Mouse (Mus musculus) stomach, embryonic 14.5 days (tissue): ENCODE measurements around the gene Gpx4. TPM values are rescaled to one million over a fixed set of nuclear protein-coding genes. Genes with fewer than 3 reads are reported as not detected.

Experiments used
- ATAC-seq: fragments of 200-750 bp; cut with Nextera tagmentation; 2 replicates; pipeline ENCODE4 v1.8.0; 2017; ENCODE audit warnings: low read depth, moderate TSS enrichment; ENCODE audit not compliant: insufficient number of reproducible peaks, insufficient read depth, low FRiP score
- H3K27ac ChIP-seq: fragments of 300-500 bp; sonication (generic); 2 replicates; pipeline ENCODE4 v1.5.1; 2014; ENCODE audit warnings: mild to moderate bottlenecking, low read length, moderate library complexity, mixed read lengths
- H3K27me3 ChIP-seq: fragments of 300-500 bp; sonication (generic); 2 replicates; pipeline ENCODE4 v1.6.1; 2014; ENCODE audit warnings: low read length, control low read depth, mixed read lengths; ENCODE audit not compliant: control insufficient read depth, insufficient read depth
- H3K36me3 ChIP-seq: fragments of 300-500 bp; sonication (generic); 2 replicates; pipeline ENCODE4 v1.6.1; 2014; ENCODE audit warnings: mild to moderate bottlenecking, control low read depth, low read length, moderate library complexity, mixed read lengths; ENCODE audit not compliant: control insufficient read depth, insufficient read depth
- H3K4me1 ChIP-seq: fragments of 300-500 bp; sonication (generic); 2 replicates; pipeline ENCODE4 v1.6.1; 2014; ENCODE audit warnings: low read length, control low read depth, mixed read lengths; ENCODE audit not compliant: control insufficient read depth, insufficient read depth
- H3K4me2 ChIP-seq: fragments of 300-500 bp; sonication (generic); replicated peaks from 2 replicates; pipeline ENCODE4 v1.6.1; 2014; ENCODE audit warnings: low read depth, low read length, control low read depth
- H3K4me3 ChIP-seq: fragments of 300-500 bp; sonication (generic); 2 replicates; pipeline ENCODE4 v1.5.1; 2014; ENCODE audit warnings: low read depth, low read length, control low read depth
- H3K9ac ChIP-seq: fragments of 300-500 bp; sonication (generic); replicated peaks from 2 replicates; pipeline ENCODE4 v1.6.1; 2014; ENCODE audit warnings: low read depth, mild to moderate bottlenecking, control low read depth, low read length, moderate library complexity, mixed read lengths
- H3K9me3 ChIP-seq: fragments of 300-500 bp; sonication (generic); 2 replicates; pipeline ENCODE4 v1.6.1; 2016; ENCODE audit warnings: low read depth, low read length, control low read depth; ENCODE audit not compliant: control insufficient read depth
- WGBS: fragments of 180-500 bp; shearing (Covaris S2); extraction: QIAGEN DNeasy Blood & Tissue Kit; methylation state at CpG from one replicate; pipeline ENCODE4 v1.1.7; 2014; 5-methylcytosine and 5-hydroxymethylcytosine counted together
- polyA plus RNA-seq: library from polyadenylated mRNA; unstranded; fragments of >200 nt; fragmentation: Nextera tagmentation; extraction: Ambion mirVana; gene quantifications from 2 replicates; pipeline ENCODE4 v1.2.1, GENCODE M21; 2014

The Gpx4 gene
- polyA plus RNA-seq, 1 experiment from 2014 or later: 466 TPM

GRCm38 (mm10) chr10:80014484-80015290 is 32.3 kb upstream of the Gpx4 start:
- WGBS: 20% methylated on average over 28 of the region's 28 CpGs

GRCm38 (mm10) chr10:80015583-80015982 is 31.4 kb upstream of the Gpx4 start:
- ATAC-seq: no peak
- no peak overlapping the region for H3K4me2 ChIP-seq
- no peak overlapping the region for H3K27ac ChIP-seq
- H3K9ac ChIP-seq: no peak overlapping the region
- H3K27me3 ChIP-seq: peaks cover 21% of the 10 kb centered on the region
- H3K4me3 ChIP-seq: no peak overlapping the region
- H3K9me3 ChIP-seq: peaks cover 6% of the 10 kb centered on the region
- WGBS: 68% methylated on average over 10 of the region's 10 CpGs
- H3K4me1 ChIP-seq: peaks cover 19% of the 10 kb centered on the region
- no peaks in the 10 kb centered on the region for H3K36me3 ChIP-seq

More at GRCm38 (mm10) chr10:80014484-80015290, 32.3 kb upstream of the Gpx4 start:
- ATAC-seq: no peak
- Histone ChIP-seq H3K36me3 (no peaks in the 10 kb centered on the region), H3K4me3 (no peak overlapping the region), H3K9me3 (peaks cover 10% of the 10 kb centered on the region), H3K4me2 (no peak overlapping the region), H3K9ac (no peak overlapping the region), H3K27ac (no peak overlapping the region), H3K4me1 (peaks cover 12% of the 10 kb centered on the region), H3K27me3 (peaks cover 21% of the 10 kb centered on the region)

GRCm38 (mm10) chr10:80016511-80016910 is 30.5 kb upstream of the Gpx4 start, which contains the start of gene Arhgap45:
Arhgap45 (plus strand) TSS chr10:80016653.
- Histone ChIP-seq H3K36me3 (no peaks in the 10 kb centered on the region), H3K27me3 (peaks cover 21% of the 10 kb centered on the region), H3K27ac (no peak within 1 kb of the TSS), H3K4me3 (no peak within 1 kb of the TSS), H3K9ac (no peak within 1 kb of the TSS), H3K4me1 (peaks cover 22% of the 10 kb centered on the region), H3K4me2 (no peak within 1 kb of the TSS), H3K9me3 (no peaks in the 10 kb centered on the region)
- no peak for ATAC-seq
- 74% methylated on average over 11 of the region's 11 CpGs for WGBS

GRCm38 (mm10) chr10:80016931-80017330 is 30.0 kb upstream of the Gpx4 start:
- 85% methylated on average over 10 of the region's 10 CpGs for WGBS
- no peaks in the 10 kb centered on the region for H3K9me3 ChIP-seq
- no peak overlapping the region for H3K4me3 ChIP-seq
- no peak overlapping the region for H3K9ac ChIP-seq
- H3K4me1 ChIP-seq: peaks cover 22% of the 10 kb centered on the region
- H3K27me3 ChIP-seq: peaks cover 21% of the 10 kb centered on the region
- no peak overlapping the region for H3K4me2 ChIP-seq
- H3K27ac ChIP-seq: no peak overlapping the region
- no peaks in the 10 kb centered on the region for H3K36me3 ChIP-seq
- no peak for ATAC-seq

GRCm38 (mm10) chr10:80017361-80017760 is 29.6 kb upstream of the Gpx4 start:
- H3K9ac ChIP-seq: no peak overlapping the region
- ATAC-seq: no peak
- H3K4me2 ChIP-seq: no peak overlapping the region
- H3K4me1 ChIP-seq: peaks cover 22% of the 10 kb centered on the region
- H3K27me3 ChIP-seq: peaks cover 21% of the 10 kb centered on the region
- H3K36me3 ChIP-seq: no peaks in the 10 kb centered on the region
- no peak overlapping the region for H3K4me3 ChIP-seq
- no peak overlapping the region for H3K27ac ChIP-seq
- 59% methylated on average over 3 of the region's 3 CpGs for WGBS
- H3K9me3 ChIP-seq: no peaks in the 10 kb centered on the region

GRCm38 (mm10) chr10:80017771-80018170 is 29.2 kb upstream of the Gpx4 start:
- H3K36me3 ChIP-seq: no peaks in the 10 kb centered on the region
- WGBS: 81% methylated on average over 14 of the region's 14 CpGs

GRCm38 (mm10) chr10:80018739-80019297 is 28.1 kb upstream of the Gpx4 start:
- Histone ChIP-seq H3K9ac (no peak overlapping the region), H3K4me1 (peaks cover 22% of the 10 kb centered on the region), H3K27me3 (peaks cover 14% of the 10 kb centered on the region), H3K9me3 (no peaks in the 10 kb centered on the region), H3K4me2 (peak overlapping the region; percentile 46), H3K27ac (peak overlapping the region; percentile 55; the same call in 1 of the 2 replicates), H3K4me3 (peak overlapping the region; percentile 20; the same call in 1 of the 2 replicates), H3K36me3 (no peaks in the 10 kb centered on the region)
- ATAC-seq: peak; percentile 76
- WGBS: 6% methylated on average over 15 of the region's 15 CpGs

More at GRCm38 (mm10) chr10:80017771-80018170, 29.2 kb upstream of the Gpx4 start:
- H3K4me1 ChIP-seq: peaks cover 22% of the 10 kb centered on the region
- H3K9ac ChIP-seq: no peak overlapping the region
- H3K27me3 ChIP-seq: peaks cover 21% of the 10 kb centered on the region
- H3K4me2 ChIP-seq: no peak overlapping the region
- no peak overlapping the region for H3K27ac ChIP-seq
- no peak overlapping the region for H3K4me3 ChIP-seq
- no peak for ATAC-seq
- no peaks in the 10 kb centered on the region for H3K9me3 ChIP-seq

- H3K36me3 ChIP-seq: no peaks in the 10 kb centered on the region
- H3K27me3 ChIP-seq: peaks cover 6% of the 10 kb centered on the region
- WGBS: 12% methylated on average over 20 of the region's 20 CpGs
- H3K4me2 ChIP-seq: peak overlapping the region; percentile 46
- H3K27ac ChIP-seq: peak overlapping the region; percentile 55; the same call in 1 of the 2 replicates
- no peaks in the 10 kb centered on the region for H3K9me3 ChIP-seq
- H3K4me3 ChIP-seq: peak overlapping the region; percentile 20
- ATAC-seq: peak; percentile 66; the same call in 1 of the 2 replicates
- peaks cover 22% of the 10 kb centered on the region for H3K4me1 ChIP-seq
- peak overlapping the region; percentile 40; the same call in 1 of the 2 replicates for H3K9ac ChIP-seq
Measured at GRCm38 (mm10) chr10:80019471-80020131, 27.4 kb upstream of the Gpx4 start.
